Mouse (Mus musculus) heart, embryonic 15.5 days (tissue): ENCODE data around the gene Bcar3. TPM values are rescaled to one million over a fixed set of nuclear protein-coding genes. Genes with fewer than 3 reads are reported as not detected.
A peak's percentile ranks its signal among the peaks of the same experiment; 100 is the strongest.

Experiments
- ATAC-seq: fragments of 200-750 bp; cut with Nextera tagmentation; replicated peaks from 2 replicates; pipeline ENCODE4 v1.8.0; 2017; ENCODE audit warnings: low read depth, moderate TSS enrichment; ENCODE audit not compliant: insufficient number of reproducible peaks, insufficient read depth, low FRiP score
- H3K27ac ChIP-seq: fragments of 300-500 bp; sonication (generic); 2 replicates; pipeline ENCODE4 v1.5.1; 2015; ENCODE audit warnings: mild to moderate bottlenecking, inconsistent platforms
- H3K27me3 ChIP-seq: fragments of 300-500 bp; sonication (generic); 2 replicates; pipeline ENCODE4 v1.6.1; 2015; ENCODE audit warnings: inconsistent platforms
- H3K36me3 ChIP-seq: fragments of 300-500 bp; sonication (generic); 2 replicates; pipeline ENCODE4 v1.6.1; 2015; ENCODE audit warnings: mild to moderate bottlenecking, inconsistent platforms
- H3K4me1 ChIP-seq: fragments of 300-500 bp; sonication (generic); replicated peaks from 2 replicates; pipeline ENCODE4 v1.6.1; 2015; ENCODE audit warnings: inconsistent platforms
- H3K4me2 ChIP-seq: fragments of 300-500 bp; sonication (generic); 2 replicates; pipeline ENCODE4 v1.6.1; 2015; ENCODE audit warnings: inconsistent platforms, mild to moderate bottlenecking, moderate library complexity
- H3K4me3 ChIP-seq: fragments of 300-500 bp; sonication (generic); 2 replicates; pipeline ENCODE4 v1.5.1; 2015; ENCODE audit warnings: mild to moderate bottlenecking, inconsistent platforms
- H3K9ac ChIP-seq: fragments of 300-500 bp; sonication (generic); 2 replicates; pipeline ENCODE4 v1.6.1; 2015; ENCODE audit warnings: mild to moderate bottlenecking, inconsistent platforms
- H3K9me3 ChIP-seq: fragments of 300-500 bp; sonication (generic); replicated peaks from 2 replicates; pipeline ENCODE4 v1.6.1; 2016; ENCODE audit warnings: inconsistent platforms
- WGBS: fragments of 180-500 bp; shearing (Covaris S2); methylation state at CpG from one replicate; pipeline ENCODE4 v1.1.7; 2015; ENCODE audit warnings: mixed read lengths; 5-methylcytosine and 5-hydroxymethylcytosine counted together
- polyA plus RNA-seq: library from polyadenylated mRNA; unstranded; fragments of >200 nt; fragmentation: Nextera tagmentation; extraction: Ambion mirVana; gene quantifications from 2 replicates; pipeline ENCODE4 v1.2.1, GENCODE M21; 2015

Bcar3 gene
- polyA plus RNA-seq, 1 experiment from 2014 or later: 3.9 TPM

- H3K27me3 ChIP-seq: no peaks in the 10 kb centered on the region
- H3K9ac ChIP-seq: no peak overlapping the region
- H3K9me3 ChIP-seq: no peaks in the 10 kb centered on the region
- no peak overlapping the region for H3K27ac ChIP-seq
- no peak overlapping the region for H3K4me2 ChIP-seq
- H3K4me1 ChIP-seq: peaks cover 26% of the 10 kb centered on the region
- no peaks in the 10 kb centered on the region for H3K36me3 ChIP-seq
- WGBS: 95% methylated on average over 14 of the region's 14 CpGs
- ATAC-seq: no peak
- H3K4me3 ChIP-seq: no peak overlapping the region
Measured at GRCm38 (mm10) chr3:122507826-122508225, 213.9 kb downstream of the Bcar3 start.

- Histone ChIP-seq H3K4me3 (no peak overlapping the region), H3K9me3 (no peaks in the 10 kb centered on the region), H3K4me1 (peaks cover 26% of the 10 kb centered on the region), H3K27me3 (no peaks in the 10 kb centered on the region), H3K9ac (no peak overlapping the region), H3K4me2 (no peak overlapping the region), H3K27ac (peak overlapping the region; percentile 42), H3K36me3 (no peaks in the 10 kb centered on the region)
- 38% methylated on average over 5 of the region's 5 CpGs for WGBS
- ATAC-seq: peak; percentile 56; the same call in 1 of the 2 replicates
Measured at GRCm38 (mm10) chr3:122509084-122509483, 215.1 kb downstream of the Bcar3 start.

GRCm38 (mm10) chr3:122509534-122510239, 215.8 kb downstream of the Bcar3 start:
- H3K9ac ChIP-seq: no peak overlapping the region
- H3K4me2 ChIP-seq: no peak overlapping the region
- H3K4me3 ChIP-seq: no peak overlapping the region
- no peaks in the 10 kb centered on the region for H3K27me3 ChIP-seq
- H3K4me1 ChIP-seq: peaks cover 26% of the 10 kb centered on the region
- no peaks in the 10 kb centered on the region for H3K36me3 ChIP-seq
- peak overlapping the region; percentile 42 for H3K27ac ChIP-seq
- no peaks in the 10 kb centered on the region for H3K9me3 ChIP-seq
- ATAC-seq: 0 out of 2 replicates have a peak, but pooled peaks have one; percentile 14
- 53% methylated on average over 11 of the region's 11 CpGs for WGBS

GRCm38 (mm10) chr3:122510240-122510750, 216.4 kb downstream of the Bcar3 start:
- ATAC-seq: no peak
- Histone ChIP-seq H3K9me3 (no peaks in the 10 kb centered on the region), H3K36me3 (no peaks in the 10 kb centered on the region), H3K4me1 (peaks cover 30% of the 10 kb centered on the region), H3K4me2 (no peak overlapping the region), H3K27me3 (no peaks in the 10 kb centered on the region), H3K9ac (no peak overlapping the region), H3K4me3 (no peak overlapping the region), H3K27ac (no peak overlapping the region)
- 63% methylated on average over 14 of the region's 14 CpGs for WGBS

GRCm38 (mm10) chr3:122510932-122511331, 217.0 kb downstream of the Bcar3 start:
- H3K36me3 ChIP-seq: no peaks in the 10 kb centered on the region
- H3K4me2 ChIP-seq: no peak overlapping the region
- H3K4me1 ChIP-seq: peaks cover 37% of the 10 kb centered on the region
- no peaks in the 10 kb centered on the region for H3K9me3 ChIP-seq
- no peak overlapping the region for H3K4me3 ChIP-seq
- no peak overlapping the region for H3K27ac ChIP-seq
- no peaks in the 10 kb centered on the region for H3K27me3 ChIP-seq
- 69% methylated on average over 10 of the region's 10 CpGs for WGBS
- no peak overlapping the region for H3K9ac ChIP-seq
- ATAC-seq: no peak

GRCm38 (mm10) chr3:122511721-122512619, 218.0 kb downstream of the Bcar3 start:
- no peaks in the 10 kb centered on the region for H3K9me3 ChIP-seq
- H3K36me3 ChIP-seq: no peaks in the 10 kb centered on the region

GRCm38 (mm10) chr3:122512725-122513375, 218.9 kb downstream of the Bcar3 start:
- Histone ChIP-seq H3K27ac (no peak overlapping the region), H3K4me1 (peaks cover 50% of the 10 kb centered on the region), H3K9me3 (no peaks in the 10 kb centered on the region), H3K4me3 (no peak overlapping the region), H3K4me2 (no peak overlapping the region), H3K36me3 (no peaks in the 10 kb centered on the region), H3K27me3 (no peaks in the 10 kb centered on the region), H3K9ac (no peak overlapping the region)
- no peak for ATAC-seq
- WGBS: 90% methylated on average over 16 of the region's 16 CpGs

More at GRCm38 (mm10) chr3:122511721-122512619, 218.0 kb downstream of the Bcar3 start:
- H3K9ac ChIP-seq: no peak overlapping the region
- H3K4me3 ChIP-seq: no peak overlapping the region
- H3K4me2 ChIP-seq: no peak overlapping the region
- 68% methylated on average over 14 of the region's 14 CpGs for WGBS
- no peaks in the 10 kb centered on the region for H3K27me3 ChIP-seq
- H3K27ac ChIP-seq: no peak overlapping the region
- peaks cover 42% of the 10 kb centered on the region for H3K4me1 ChIP-seq
- no peak for ATAC-seq

- WGBS: 52% methylated on average over 6 of the region's 6 CpGs
- ATAC-seq: no peak
- no peaks in the 10 kb centered on the region for H3K36me3 ChIP-seq
- H3K4me3 ChIP-seq: no peak overlapping the region
- no peak overlapping the region for H3K4me2 ChIP-seq
- no peaks in the 10 kb centered on the region for H3K27me3 ChIP-seq
- no peak overlapping the region for H3K27ac ChIP-seq
- H3K9ac ChIP-seq: no peak overlapping the region
- no peaks in the 10 kb centered on the region for H3K9me3 ChIP-seq
- H3K4me1 ChIP-seq: peaks cover 44% of the 10 kb centered on the region
Measured at GRCm38 (mm10) chr3:122515568-122516326, 221.8 kb downstream of the Bcar3 start.

- H3K27me3 ChIP-seq: no peaks in the 10 kb centered on the region
- ATAC-seq: no peak
- H3K4me3 ChIP-seq: no peak overlapping the region
- no peak overlapping the region for H3K4me2 ChIP-seq
- no peak overlapping the region for H3K9ac ChIP-seq
- 46% methylated on average over 3 of the region's 3 CpGs for WGBS
- H3K36me3 ChIP-seq: no peaks in the 10 kb centered on the region
- peaks cover 41% of the 10 kb centered on the region for H3K4me1 ChIP-seq
- H3K9me3 ChIP-seq: no peaks in the 10 kb centered on the region
- H3K27ac ChIP-seq: no peak overlapping the region
Measured at GRCm38 (mm10) chr3:122516327-122516695, 222.4 kb downstream of the Bcar3 start.

- H3K27ac ChIP-seq: no peak overlapping the region
- no peak overlapping the region for H3K4me2 ChIP-seq
- H3K36me3 ChIP-seq: no peaks in the 10 kb centered on the region
- no peak overlapping the region for H3K9ac ChIP-seq
- H3K9me3 ChIP-seq: no peaks in the 10 kb centered on the region
- peaks cover 38% of the 10 kb centered on the region for H3K4me1 ChIP-seq
- H3K4me3 ChIP-seq: no peak overlapping the region
- WGBS: 73% methylated on average over 4 of the region's 4 CpGs
- no peak for ATAC-seq
- no peaks in the 10 kb centered on the region for H3K27me3 ChIP-seq
Measured at GRCm38 (mm10) chr3:122517726-122518125, 223.8 kb downstream of the Bcar3 start.
